Mouse (Mus musculus): Measurements from ENCODE around the gene Fam221b.

Fam221b gene

GRCm38 (mm10) chr4:43657146-43657545 is 11.8 kb downstream of the Fam221b start:
- no peak for DNase-seq (ENCODE audit: low spot score)

- peak; percentile 95 for DNase-seq (ENCODE audit: low spot score)
These were observed 12.4 kb downstream of the Fam221b start, which contains the start of gene Hint2 for GRCm38 (mm10) chr4:43656339-43657109. TSS of gene Hint2 (minus strand) at chr4:43656466.

DNA sequence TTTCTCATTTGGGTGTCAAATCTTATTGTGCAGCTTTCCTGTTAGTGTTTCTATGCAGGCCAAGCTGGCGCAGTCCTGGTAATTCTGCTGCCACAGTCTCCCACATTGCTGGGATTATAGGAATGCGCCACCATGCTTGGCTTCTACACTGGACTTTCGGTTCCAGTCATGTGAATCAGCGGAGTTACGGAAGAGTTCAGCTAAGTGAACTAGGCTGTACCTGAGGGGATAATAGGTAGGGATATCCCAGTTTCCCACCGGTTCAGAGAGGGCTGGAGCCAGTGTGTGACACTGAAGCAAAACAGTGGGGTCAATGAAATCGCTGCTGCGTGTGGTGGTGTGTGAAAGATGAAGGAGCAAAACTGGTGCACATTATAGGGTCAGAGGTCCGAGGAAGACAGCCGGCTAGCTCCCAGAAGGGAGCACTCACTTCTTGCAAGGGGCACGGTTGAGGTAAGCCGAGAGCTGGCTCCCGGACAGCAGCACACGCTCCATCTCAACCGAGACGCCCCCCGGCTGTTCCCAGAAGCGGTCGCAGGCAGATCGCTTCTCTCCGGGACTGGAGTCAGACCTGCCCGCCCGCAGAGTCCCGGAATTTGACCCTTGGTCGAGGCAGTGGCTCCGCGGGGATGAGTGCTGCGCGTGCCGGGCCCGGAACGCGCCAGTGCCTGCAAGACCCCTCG is 13.1 kb downstream of the Fam221b start:
- DNase-seq (ENCODE audit: low spot score) = no peak

- no peak for DNase-seq (ENCODE audit: low spot score)
These were observed 15.6 kb downstream of the Fam221b start, which contains the start of gene Spag8 for GRCm38 (mm10) chr4:43653161-43654015. TSS of gene Spag8 (minus strand) at chr4:43653594.

DNA sequence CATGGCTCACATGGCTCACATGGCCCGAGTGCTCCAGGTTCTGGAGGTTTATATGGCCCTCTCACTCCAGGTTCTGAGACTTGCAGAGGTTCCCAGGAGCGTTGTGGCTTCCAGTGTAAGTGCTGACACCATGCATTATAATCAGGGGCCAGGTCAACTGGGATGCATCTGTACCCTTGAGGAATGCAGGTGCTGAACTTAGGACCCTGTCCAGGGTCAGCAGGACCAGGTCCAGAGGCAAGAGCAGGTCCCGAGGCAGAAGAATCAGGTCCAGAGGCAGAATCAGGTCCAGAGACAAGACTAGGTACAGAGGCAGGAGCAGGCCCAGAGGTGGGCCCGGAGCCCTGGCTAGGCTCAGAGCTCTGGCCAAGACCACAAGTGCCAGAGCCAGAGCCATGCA is 16.2 kb downstream of the Fam221b start:
- no peak for DNase-seq (ENCODE audit: low spot score)

DNA sequence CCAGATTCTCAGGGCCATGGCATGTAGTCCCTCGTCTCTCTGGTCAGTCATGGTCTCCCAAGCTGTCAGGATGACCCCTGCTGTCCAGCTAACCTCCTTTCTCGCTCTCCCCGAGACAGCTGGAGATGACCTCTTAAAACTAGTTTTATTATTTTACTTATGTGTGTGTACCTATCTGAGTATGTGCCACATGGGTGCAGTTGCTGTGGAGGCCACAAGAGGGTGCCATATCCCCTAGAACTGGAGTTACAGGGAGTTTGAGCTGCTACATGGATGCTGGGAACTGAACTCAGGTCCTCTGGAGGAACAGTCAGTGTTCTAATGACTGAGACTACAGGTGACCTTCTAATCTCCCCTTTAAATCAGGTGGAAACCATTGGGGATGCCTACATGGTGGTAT is 19.2 kb downstream of the Fam221b start:
- no peak for DNase-seq (ENCODE audit: low spot score)

DNA sequence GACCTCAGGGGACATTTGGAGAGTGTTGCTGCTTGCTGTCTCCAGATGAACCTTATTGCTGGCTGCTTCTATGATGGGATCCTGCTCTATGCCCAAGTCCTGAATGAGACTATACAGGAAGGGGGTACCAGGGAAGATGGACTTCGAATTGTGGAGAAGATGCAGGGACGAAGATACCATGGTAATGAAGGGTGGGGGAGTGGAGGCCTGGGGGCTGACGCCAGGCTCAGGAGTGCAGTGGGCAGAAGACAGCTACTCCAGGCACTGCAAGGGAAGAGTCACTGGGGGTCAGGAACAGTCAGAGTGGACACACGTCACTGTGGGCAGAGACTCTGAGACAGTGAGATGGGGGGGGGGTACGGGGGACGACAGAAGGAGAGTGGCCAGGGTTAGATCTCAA is 28.5 kb downstream of the Fam221b start:
- DNase-seq (ENCODE audit: low spot score) = no peak

GRCm38 (mm10) chr4:43640076-43640475 is 28.9 kb downstream of the Fam221b start:
- no peak for DNase-seq (ENCODE audit: low spot score)

DNA sequence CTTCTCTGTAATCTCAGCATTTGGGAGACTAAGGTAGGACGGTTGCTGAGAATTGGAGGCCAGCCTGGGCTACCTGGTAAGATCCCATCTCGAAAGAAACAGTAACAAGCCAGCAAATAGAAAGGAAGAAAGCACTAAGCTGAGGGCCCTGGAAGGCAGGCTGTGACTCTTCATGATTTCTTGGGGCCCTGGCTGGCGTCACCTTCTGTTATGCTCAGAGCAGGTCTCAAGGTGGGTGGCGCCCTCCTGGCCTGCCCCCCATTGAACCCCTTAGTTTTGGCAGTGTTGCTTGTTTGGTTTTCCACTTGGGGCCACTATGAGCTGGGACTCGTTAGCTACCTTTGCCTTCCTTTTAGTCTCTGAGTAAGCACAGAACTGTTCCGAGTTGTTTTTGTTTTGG is 32.2 kb downstream of the Fam221b start:
- no peak for DNase-seq (ENCODE audit: low spot score)

- no peak for DNase-seq (ENCODE audit: low spot score)
These were observed 34.1 kb downstream of the Fam221b start for GRCm38 (mm10) chr4:43634621-43635374.

DNA sequence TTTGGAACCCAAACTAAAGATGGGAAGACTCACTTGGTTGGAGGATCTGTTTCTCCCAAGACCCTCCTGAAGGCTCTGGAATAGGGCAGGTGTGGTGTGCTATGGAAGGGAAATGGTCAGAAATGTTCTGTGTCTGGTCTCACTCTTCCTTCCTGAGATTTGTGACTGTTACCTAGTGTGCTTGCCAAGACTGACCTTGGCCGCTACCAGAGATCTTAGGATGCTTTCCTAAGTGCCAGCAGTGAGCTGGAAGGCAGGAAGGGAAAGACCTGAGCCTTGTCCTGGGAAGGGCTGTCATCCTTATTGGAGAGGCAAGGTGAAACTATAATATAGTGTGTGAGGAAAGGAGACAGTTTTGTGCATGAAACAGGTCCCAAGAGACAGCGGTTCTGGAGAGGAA is 35.2 kb downstream of the Fam221b start:
- DNase-seq (ENCODE audit: low spot score) = no peak

DNA sequence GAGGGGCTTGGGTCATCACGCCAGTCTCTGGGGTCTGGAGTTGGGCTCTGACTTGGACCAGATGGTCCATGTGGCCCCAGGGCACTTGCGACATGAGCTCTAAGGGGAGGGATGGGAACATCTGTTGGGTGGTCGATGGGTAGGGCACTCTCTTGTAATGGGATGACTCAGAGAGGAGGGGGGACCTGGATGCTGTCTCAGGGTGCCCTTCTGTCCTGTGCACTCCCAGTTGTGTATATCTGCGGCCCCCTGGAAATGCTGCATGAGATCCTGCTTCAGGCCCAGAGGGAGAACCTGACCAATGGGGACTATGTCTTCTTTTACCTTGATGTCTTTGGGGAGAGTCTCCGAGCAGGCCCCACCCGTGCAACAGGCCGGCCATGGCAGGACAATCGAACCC is 35.6 kb downstream of the Fam221b start:
- DNase-seq (ENCODE audit: low spot score) = no peak

GRCm38 (mm10) chr4:43631956-43632920 is 36.7 kb downstream of the Fam221b start:
- no peak for DNase-seq (ENCODE audit: low spot score)

DNA sequence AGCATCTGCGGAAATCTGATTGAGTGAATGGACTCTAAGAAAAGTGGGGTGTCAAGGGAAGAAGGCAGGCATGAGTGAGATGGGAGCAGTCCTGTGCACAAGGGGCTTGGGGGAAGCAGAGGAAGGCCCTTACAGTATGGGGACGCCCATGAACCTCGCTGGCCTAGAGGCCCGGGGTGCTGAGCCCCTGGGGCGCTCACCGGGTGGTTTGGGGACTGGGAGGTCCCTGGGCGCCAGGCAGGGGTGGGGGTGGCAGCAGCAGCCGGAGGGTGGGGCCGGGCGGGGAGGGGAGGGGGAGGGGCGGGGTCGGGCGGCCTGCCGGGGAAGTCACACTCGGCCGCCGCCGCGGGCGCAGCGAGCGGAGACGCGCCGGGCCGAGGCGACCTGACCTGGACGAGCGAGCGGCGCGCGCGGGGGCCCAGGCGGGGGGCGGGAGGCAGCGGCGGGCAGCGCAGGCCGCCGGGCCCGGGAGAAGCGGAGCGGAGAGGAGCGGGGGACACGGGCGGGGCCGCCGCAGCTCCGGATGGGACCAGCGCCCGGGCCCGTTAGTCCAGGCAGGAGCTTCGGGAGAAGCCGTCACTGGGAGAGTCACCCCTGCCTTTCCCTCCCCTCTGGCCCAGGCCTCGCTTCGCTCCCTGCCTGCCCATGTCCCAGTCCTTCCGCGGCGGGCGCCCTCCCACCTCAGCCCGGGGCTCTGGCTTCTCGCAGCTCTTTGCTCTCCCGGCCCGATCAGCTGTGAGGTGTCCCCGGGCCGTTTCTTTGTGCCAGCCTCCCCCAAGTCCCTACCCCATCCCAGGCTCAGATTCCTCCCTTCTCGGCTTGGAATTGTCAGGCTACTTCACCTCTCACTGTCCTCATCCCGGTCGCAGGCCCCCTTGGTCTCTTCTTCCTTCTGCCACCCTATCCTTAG is 37.6 kb downstream of the Fam221b start, which contains the start of gene Npr2:
Npr2 (plus strand) TSS at position 890 of the 910 bp plus-strand sequence.
- DNase-seq (ENCODE audit: low spot score) = no peak

DNA sequence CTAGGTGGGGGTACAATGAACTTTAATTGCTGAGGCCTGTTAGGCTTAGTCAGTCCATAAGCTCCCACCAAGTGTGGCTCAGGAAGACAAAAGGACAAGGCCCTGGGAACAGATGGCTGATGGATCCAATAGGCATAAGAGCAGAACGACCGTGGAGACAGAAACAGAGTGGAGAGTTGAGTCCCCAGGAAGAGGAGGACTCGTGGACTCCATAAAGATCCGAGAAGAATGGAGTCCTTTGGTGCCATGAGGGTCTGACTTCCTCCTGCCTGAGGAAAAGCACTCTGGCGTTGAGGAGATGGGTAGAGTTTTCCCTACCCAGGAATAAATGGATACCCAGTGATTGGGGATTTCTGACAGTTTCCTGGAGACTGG is 38.3 kb downstream of the Fam221b start:
- DNase-seq (ENCODE audit: low spot score) = no peak

DNA sequence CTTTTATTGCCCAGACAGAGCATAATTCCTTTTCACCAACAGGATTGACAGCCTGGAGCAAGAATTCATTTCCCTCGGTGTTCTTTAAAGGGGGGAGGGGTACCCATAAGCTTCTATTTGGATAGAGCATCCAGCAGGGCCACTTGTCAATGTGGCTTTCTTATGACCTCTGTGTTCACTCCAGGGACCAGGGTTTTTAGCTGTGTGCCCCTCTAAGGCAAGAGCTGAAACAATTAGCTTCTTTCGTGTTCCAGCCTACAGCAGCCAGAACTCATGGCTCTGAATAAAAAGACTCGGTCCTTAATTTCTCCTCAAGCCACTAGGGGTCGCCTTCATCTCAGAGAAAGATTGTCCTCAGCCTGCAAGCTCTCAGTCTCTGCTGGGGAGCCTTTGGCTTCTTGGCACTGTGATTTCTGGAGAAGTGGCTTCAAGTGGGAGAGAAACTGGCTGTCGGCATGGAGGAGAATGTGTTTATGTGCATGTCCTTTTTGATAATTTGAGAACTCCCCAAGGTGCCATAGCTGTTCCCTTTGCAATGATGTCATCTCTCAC is 38.8 kb downstream of the Fam221b start:
- DNase-seq (ENCODE audit: low spot score) = peak; percentile 89

GRCm38 (mm10) chr4:43629106-43629817 is 39.7 kb downstream of the Fam221b start:
- DNase-seq (ENCODE audit: low spot score) = no peak

DNA sequence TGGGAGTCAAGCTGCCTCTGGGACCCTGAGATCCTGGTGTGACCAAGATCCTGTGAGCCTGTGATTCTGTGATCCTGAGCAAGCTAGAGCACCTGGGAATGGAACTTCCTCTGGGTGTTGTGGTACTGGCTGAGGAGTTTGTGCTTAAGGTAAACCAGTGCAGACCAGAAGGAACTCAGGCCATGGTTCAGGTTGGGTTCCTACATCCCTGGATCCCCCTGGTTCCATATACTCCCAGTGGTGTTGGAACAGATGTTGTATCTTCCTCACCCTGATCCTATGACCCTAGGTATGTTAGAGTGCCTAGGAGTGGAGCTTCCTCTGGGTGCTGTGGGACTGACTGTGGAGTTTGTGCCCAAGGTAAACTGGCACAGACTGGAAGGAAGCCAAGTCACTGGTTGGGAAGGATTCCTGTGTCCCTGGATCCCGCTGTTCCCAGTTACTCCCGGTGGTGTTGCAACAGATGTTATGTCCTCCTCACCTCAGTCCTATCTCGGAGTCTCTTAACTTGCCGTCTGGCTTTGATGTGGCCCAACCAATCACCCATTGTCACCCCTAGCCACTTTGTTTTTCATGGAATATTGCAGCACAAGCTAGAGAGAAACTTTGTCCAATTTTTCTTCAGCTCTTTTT is 48.7 kb downstream of the Fam221b start:
- no peak for DNase-seq (ENCODE audit: low spot score)
